Mouse (Mus musculus): Measurements from ENCODE around the gene Htr2b.

Htr2b gene

GRCm38 (mm10) chr1:86094413-86094812, 17.4 kb downstream of the Htr2b start:
- DNase-seq (ENCODE audit: low spot score): no peak

GRCm38 (mm10) chr1:86076565-86076964, 35.2 kb downstream of the Htr2b start:
- DNase-seq (ENCODE audit: low spot score): no peak

- DNase-seq (ENCODE audit: low spot score): peak; percentile 87
Measured at GRCm38 (mm10) chr1:86064271-86064991, 47.3 kb downstream of the Htr2b start, which contains the start of gene Psmd1. Psmd1 (plus strand) TSS chr1:86064387.

- DNase-seq (ENCODE audit: low spot score): no peak
Measured at GRCm38 (mm10) chr1:86062523-86062922, 49.2 kb downstream of the Htr2b start.

DNA sequence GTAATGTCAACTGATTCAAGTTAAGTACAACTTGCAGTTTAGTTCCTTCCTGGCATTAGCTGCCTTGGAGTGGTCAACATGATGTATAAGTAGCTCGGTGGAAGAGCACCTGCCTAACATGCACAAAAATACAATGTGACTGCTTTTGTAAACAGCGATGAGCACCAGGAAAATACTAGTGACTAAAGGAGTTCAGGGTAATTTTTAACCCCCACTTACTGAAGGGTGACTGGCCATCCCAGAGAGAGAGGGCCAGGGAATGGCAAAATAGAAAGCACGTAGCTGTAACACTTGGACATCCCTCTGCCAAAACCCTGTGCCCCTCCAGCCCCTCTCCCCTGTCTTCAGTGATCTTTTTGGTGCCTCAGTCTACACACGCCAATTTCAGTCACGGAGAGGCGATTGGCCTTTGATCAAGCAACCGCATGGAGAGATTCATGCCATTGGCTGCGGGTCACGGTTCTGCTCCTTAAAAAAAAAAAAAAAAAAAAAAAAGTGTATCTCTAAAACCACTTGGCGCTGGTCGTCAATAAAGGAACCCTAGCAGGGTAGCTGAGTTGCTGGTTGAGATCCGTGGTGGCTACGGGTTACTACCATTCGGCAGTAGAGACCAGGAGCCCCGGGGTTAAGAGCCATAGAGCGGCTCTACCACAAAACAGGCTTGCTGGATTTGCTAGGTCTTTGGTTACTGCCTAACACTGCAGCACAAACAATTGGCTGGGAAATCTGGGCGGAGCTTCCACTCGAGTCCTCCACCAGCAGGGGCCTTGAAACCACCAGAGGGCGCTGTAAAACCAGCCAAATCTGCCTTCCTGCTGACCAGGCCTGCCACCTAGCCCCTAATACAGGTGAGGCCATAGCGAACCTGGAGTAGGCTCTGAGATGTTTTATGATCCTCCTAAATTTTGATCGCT, 52.7 kb downstream of the Htr2b start:
- DNase-seq (ENCODE audit: low spot score): peak; percentile 97

DNA sequence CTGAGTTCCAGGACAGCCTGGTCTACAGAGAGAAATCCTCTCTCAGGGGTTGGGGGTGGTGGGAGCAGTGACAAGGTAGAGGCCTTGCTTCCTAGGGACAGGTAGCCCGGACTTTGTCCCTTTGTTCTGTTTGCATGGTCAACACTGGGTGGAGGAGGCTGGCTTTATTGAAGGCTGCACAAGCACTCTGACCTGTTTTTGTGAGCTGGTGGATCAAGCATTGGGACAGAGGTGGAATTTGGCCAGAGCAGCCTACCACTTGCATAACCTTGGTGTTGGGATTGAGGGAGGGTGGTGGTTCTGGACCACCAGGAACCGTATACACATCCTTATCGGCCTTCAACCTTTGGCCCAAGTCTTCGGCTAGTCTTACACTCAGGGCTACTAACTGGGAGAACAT, 55.5 kb downstream of the Htr2b start:
- DNase-seq (ENCODE audit: low spot score): no peak

DNA sequence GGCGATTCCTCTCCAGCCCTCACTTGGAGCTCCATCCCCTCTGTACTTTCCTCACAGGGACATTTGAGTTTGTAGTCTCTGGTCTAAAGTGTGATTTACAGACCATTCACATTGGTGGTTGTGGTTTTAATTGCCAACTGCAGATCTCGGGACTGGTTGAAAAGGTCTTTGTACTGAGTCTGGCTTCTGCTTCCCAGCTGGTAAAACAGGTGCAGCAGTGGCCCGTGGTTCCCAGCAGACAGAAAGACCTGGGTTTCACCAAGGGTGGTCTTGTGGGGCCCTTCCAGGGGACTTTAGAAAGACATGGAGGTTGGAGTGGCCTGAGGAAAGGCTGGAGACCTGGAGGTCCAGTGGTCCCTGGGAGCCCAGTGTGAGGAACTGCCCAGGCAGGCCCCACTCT, 56.8 kb downstream of the Htr2b start:
- DNase-seq (ENCODE audit: low spot score): no peak

DNA sequence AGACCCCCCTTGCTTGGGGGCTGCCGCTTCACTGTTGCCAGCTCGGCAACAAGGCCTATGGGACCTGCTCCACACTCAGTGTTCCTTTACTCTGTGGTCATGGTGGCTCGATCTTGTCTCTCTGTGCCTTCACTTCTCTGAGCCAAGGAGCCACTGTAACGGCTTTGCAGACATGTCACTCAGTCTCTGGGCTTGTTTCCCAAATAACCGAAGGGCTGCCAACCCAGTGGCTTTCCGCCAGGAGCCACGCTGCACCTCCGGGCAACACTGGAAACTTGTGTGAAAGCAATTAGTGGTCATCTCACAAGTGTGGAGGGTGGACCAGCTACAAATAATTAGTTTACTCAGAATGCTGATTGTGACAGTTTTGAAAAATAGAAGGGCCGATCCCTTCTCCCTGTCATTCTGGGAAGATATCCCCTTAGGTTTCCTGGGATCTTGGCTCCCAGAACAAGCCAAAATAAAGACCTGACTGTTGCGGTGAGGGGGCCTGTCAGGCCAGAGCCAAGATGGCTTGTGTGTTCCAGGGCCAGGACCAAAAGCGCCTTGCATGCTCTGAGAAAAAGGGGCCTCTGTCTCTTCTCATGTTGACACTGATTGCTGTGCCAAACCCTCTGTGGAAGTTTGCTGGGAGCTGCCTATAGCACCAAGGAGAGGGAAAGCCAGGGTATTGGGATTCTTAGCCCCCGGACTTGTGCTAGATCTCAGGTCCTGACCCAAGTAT, 58.4 kb downstream of the Htr2b start:
- DNase-seq (ENCODE audit: low spot score): no peak

Data from urinary bladder, postnatal 14 days (tissue).